Mouse (Mus musculus) left cerebral cortex, postnatal 4 days (tissue): ENCODE data around the gene Serinc3. TPM values are rescaled to one million over a fixed set of nuclear protein-coding genes. Genes with fewer than 3 reads are reported as not detected.

Experiments used
- total RNA-seq, 2 experiments: library from RNA; stranded (reverse); gene quantifications; 2 replicates each; pipeline ENCODE4 v1.2.3; 2021

Serinc3 gene
- total RNA-seq, 2 experiments from 2014 or later, result 138 to 139 TPM

Other genes starting within 250 kb of the Serinc3 start
- under 1 TPM; 0.54 to 0.74 TPM for gene Jph2, start 247.1 kb downstream of the Serinc3 start, total RNA-seq
- gene Oser1, start 220.4 kb downstream of the Serinc3 start, total RNA-seq, result 10 to 100 TPM; 23.3 to 23.7 TPM
- gene Gdap1l1, start 206.7 kb downstream of the Serinc3 start, total RNA-seq, result 10 to 100 TPM; 90.8 to 98.3 TPM
- gene Fitm2, start 172.5 kb downstream of the Serinc3 start, total RNA-seq, result 10 to 100 TPM; 15.3 TPM
- gene R3hdml, start 152.8 kb downstream of the Serinc3 start, total RNA-seq, result under 1 TPM in 1 of 2 experiments, not detected in 1; 0.36 TPM
- gene Hnf4a, start 138.3 kb downstream of the Serinc3 start, total RNA-seq, result not detected
- 10 to 100 TPM; 40.1 to 46.8 TPM for gene Ttpal, start 42.8 kb downstream of the Serinc3 start, total RNA-seq
- 10 to 100 TPM; 83.4 to 91.6 TPM for gene Pkig, start 13.3 kb upstream of the Serinc3 start, total RNA-seq
- gene Ada, start 105.1 kb upstream of the Serinc3 start, total RNA-seq, result 1 to 10 TPM; 5.0 to 5.9 TPM
- under 1 TPM in 1 of 2 experiments, not detected in 1; 0.34 TPM for gene Ccn5, start 175.7 kb upstream of the Serinc3 start, total RNA-seq
- not detected for gene Kcnk15, start 208.5 kb upstream of the Serinc3 start, total RNA-seq